Mouse (Mus musculus) liver, postnatal 0 days (tissue): Measurements from ENCODE around the gene Ppa2.
A peak's percentile ranks its signal among the peaks of the same experiment; 100 is the strongest.

Experiments used
- CTCF ChIP-seq: sonication (generic); IDR thresholded peaks from 2 replicates; pipeline ENCODE4 v1.5.1; 2016; ENCODE audit warnings: antibody characterized with exemption, low read depth
- EP300 ChIP-seq: IDR thresholded peaks from 2 replicates; pipeline ENCODE4 v1.6.1; 2016; ENCODE audit warnings: antibody characterized with exemption, low read depth, mild to moderate bottlenecking

DNA sequence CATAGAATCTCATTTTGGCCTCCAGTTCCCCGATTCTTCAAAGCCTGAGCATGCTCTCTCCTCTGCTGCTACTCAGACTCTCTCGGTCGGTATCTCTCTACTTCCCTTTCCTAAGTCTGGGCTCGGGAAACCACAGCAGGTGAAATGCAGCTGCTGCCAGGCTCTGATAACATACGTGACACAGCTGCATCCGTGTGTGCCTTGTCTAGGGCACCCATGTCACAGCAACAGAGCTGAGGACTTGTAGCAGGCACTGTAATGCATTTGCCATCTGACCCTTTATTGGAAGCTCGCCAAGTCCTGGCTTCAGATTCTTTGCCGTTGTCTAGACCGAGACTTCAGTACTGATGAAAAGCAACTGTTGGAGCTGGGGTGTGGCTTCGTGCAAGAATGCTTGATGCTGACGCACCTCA is 29.5 kb downstream of the Ppa2 start:
- TF ChIP-seq CTCF = no peak
- peak; percentile 53; the same call in 1 of the 2 replicates for TF ChIP-seq EP300
